Mouse (Mus musculus) retina, postnatal 1 day (tissue): ENCODE measurements around the gene Abtb1.
A peak's percentile ranks its signal among the peaks of the same experiment; 100 is the strongest.

Experiments used
- DNase-seq: peaks from one replicate; pipeline ENCODE4 v3.0.0-alpha.2; 2012

Gene Abtb1

DNA sequence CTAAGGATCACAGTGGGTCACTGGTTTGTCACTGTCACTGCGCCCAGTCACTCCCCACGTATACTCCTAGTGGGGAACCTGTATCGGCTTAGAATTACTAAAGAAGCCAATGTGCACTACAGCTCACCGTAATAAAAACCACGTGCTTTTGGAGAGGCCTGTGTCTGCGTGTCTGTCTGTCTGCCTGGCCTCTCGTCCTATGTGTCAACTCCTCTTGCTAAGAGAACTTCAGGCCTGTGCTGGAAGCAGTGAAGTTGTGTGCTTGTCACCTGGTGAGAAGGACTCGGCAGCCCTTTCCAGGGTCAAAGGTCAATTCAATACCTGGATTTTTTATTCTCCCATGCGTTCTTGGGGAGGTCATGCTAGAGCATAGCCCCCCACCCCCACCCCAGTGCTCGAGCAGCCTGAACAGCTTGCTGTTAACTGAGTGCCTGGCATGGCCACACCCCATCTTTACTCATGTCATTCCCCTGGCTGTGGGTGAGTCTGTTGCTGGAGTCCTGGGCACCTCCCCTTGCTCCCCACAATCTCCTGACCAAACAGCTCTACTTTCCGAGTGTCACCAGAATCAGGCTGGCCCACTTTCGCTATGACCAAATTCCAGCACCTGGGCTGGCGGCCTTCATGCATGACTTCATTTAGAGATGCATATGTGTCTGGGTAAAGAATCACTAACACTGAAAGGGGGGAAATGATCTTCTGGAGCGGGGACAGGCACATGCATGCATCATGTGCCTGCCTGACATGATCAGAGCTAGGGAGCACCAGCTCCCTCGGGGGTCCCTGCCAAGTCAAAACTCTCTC is 13.4 kb downstream of the Abtb1 start:
- DNase-seq, result no peak

- peak; percentile 37 for DNase-seq
Observed at GRCm38 (mm10) chr6:88827395-88828205, 14.2 kb downstream of the Abtb1 start.

DNA sequence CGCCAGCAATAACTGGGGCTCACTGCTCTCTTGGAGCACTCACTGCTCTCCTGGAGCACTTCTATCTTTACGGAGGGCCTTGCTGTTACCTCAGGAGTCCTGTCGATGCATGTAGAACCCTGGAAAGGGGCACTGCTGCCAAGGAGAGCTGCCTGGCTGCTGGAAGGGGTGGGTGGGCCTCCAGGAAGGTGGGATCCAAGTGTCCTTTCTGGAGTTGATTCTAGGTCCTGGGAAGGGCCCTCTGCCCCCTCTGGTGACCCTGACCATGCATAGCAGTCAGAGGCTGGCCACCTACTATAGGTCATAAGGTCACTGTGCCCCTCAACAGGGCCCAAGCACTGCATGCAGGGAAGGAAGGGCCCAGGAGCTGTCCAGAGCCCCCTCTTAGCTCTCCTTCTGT is 14.8 kb downstream of the Abtb1 start:
- DNase-seq, result no peak

GRCm38 (mm10) chr6:88826545-88826944 is 15.2 kb downstream of the Abtb1 start:
- peak; percentile 89 for DNase-seq

DNA sequence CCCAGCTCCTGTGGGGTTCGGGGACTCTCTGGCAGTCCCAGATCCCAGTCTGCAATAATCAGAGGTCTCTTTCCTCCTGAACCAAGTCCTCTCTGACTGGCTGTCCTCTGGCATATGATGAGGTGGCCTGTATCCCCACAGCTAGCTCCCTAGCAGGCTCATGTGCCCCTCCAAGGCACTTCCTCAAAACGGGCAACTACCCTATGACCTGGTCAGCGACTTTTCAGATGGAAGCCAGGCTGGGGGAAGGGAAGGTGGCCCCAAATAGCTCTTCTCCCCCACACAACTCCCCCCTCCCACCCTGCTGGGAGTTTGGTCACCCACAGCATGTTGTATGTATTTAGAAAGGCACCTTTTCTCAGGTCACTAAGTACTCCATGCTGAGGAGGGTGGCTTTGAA is 15.7 kb downstream of the Abtb1 start:
- no peak for DNase-seq

DNA sequence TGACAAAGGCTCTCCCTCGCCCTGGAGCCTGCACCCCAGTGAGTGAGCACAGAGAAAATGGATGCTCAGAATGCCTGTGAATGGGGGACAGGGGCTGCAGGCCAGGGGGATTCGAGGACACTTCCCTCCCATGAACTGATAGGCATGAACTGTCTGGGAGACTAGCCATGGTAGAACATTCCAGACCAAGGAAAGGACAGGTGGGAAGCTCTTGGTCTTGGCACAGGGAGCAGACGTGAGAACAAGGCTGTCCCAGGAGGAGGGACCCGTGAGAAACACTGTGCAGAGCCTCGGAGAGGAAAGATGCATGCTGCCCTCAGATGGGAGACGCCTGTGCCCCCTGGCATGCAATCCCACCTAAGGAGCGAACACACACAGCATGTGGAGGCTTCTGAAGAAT is 17.6 kb downstream of the Abtb1 start:
- no peak for DNase-seq

DNA sequence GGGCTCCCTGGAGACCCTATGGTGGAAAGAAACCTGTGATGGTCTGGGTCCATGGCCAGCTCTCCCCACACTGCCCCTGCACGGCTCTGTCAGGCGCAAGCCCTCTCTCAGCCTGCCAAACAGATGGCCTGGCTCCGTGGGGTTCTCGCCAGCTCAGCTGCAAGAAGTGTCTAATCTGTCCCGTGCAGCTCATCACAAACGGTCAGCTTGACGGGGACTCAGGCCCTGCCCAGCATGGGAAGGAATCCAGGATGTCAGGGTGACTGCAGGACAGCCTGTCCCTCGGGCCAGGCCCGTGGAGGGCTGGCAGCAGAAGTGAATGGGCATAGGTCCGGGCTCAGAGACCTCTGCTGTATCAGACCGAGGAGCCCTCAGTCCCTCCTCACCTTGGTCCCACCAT is 19.9 kb downstream of the Abtb1 start:
- DNase-seq, result no peak

DNA sequence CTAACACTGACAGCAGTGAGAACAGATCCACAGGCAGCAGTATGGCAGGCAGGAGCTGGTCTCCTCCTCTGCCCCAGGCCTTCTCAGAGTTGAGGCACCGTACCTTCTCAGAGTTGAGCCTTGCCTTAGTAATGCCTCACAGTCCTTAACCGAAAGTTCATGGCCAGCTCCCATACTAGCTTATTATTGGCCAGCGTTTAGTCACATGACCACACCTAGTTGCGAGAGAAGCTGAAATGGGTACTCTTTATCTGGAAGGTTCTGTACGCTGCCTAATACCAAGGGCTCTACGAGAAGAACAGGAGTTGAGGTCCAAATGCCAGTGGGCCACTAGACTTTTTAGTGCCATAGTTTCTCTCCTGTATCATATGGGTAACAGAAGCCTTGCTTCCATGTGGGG is 20.5 kb downstream of the Abtb1 start:
- DNase-seq, result no peak

GRCm38 (mm10) chr6:88820853-88821252 is 20.9 kb downstream of the Abtb1 start:
- no peak for DNase-seq

- no peak for DNase-seq
Observed at GRCm38 (mm10) chr6:88816913-88817312, 24.9 kb downstream of the Abtb1 start.

- no peak for DNase-seq
Observed at GRCm38 (mm10) chr6:88815489-88815888, 26.3 kb downstream of the Abtb1 start.

DNA sequence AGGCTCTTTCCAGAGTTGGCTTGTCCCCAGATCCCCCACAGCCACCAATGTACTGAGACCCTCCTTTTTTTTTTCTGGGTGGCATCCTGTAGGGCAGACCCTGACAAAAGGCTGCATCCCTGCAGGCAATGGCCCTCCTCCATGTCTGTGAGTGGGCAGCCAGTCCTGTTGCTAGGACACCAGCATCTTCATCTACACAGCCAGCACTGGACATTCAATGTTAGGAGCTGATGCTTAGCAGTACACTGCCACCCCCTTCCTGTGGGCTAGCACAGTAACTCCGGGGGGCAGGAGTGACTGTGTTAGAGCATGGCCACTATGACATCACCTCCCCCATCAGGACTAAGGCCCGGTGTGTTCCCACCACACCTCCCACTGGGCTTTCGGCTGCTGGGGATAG is 26.7 kb downstream of the Abtb1 start:
- peak; percentile 36 for DNase-seq

- no peak for DNase-seq
Observed at GRCm38 (mm10) chr6:88813832-88814231, 28.0 kb downstream of the Abtb1 start.

DNA sequence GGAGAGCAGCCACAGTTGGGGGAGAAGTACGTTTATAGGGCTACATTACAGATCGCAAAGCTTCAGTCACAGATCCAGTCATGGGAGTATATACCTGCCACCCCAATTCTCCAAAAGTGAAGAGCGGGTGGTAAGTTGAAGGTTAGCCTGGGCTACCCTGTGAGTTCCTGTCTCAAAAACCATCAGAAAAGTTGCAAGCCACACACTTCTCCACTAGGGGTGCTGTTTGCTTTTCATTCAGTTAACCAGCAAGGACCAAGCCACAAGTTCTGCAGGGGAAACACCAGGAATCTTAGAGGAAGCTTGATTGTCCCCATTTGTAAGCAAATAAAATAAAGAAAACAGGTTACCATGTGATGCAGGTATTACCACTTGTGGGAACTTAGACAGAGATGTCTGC is 28.9 kb downstream of the Abtb1 start:
- peak; percentile 80 for DNase-seq

DNA sequence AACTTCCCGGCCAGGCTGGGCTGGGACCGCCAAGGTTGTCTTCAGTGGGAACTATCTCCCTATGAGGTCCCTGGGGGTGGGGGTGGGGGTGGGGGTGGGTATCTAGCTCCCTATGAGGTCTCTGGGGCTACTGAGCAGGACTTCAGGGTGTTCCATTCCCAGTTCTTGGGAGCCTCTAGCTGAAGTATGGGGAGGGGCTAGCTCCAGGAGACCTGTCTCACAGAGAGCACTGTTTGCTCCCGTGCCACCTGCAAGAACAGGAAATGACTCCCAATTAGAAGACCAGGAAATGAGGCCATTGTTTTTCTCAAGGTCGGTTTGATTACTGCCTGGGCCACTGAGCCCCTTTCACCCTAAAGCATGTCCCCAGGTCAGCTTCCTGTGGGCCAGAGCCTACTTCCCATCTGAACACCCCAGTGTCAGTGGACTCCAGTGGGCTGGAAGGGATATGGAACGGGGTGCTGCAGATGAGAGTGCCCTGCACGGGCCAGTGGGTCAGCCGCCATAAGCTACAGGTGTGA is 29.8 kb downstream of the Abtb1 start:
- DNase-seq, result no peak

- DNase-seq, result no peak
Observed at GRCm38 (mm10) chr6:88811396-88811795, 30.4 kb downstream of the Abtb1 start.

DNA sequence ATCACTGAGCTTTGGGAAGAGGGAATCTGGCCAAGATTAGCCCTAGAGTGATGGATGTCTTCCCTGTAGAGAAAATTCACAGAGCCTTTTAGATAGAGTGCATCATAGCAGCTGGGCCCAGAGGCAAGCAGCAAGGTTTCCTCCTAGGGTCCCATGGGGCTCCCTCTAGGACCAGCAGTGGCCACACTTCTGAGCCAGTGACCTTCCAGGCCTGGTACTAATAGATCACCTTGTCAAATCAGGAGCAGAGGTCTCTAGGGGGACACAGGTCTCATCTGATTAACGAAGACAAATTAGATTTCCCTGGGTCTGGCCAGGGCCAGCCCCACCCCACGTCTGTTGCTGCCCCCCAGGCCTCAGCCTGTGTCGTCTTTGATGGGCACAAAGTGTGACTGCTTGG is 31.5 kb downstream of the Abtb1 start:
- no peak for DNase-seq

DNA sequence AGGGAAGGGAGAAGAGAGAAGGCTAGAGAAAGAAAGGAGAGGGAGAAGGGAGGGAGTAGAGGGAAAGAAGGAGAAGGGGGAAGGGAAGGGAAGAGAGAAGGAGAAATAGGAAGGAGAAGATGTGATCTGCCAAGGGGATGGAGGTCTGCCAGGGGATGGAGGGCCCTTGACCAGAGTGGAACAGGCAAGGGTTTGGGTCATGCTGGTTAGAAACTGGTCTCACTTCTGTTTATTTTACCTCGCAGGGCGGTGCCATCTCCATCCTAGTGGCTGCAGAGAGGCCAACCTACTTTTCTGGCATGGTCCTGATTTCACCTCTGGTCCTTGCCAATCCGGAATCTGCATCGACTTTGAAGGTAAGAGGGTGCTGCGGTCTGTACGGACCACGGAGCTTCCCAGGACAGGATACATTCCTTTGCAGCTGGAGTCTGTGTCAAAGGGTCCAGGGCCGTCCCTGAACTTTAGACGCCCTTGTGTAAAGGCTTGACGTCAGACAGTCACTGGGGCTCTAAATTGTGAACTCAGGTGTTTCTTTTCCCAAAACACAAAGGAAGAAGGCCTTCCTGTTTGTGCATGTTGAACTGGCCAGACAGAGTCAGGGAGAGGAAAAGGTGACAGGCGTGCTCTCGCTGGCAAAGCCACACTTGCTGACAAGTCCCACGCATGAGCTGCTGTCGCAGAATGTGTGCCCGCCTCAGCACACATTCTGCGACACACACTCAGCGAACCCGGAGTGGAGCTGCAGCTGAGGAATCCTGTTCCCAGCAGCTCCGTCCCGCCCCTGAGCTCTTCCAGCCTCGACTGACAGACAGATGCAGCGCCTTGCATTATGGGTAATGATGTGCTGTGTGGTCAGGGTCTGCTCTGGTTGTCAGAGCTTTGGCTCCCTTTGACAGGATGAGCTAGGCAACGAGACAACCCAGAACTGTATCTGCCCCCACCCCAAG is 32.4 kb downstream of the Abtb1 start:
- no peak for DNase-seq

GRCm38 (mm10) chr6:88804966-88805577 is 36.7 kb downstream of the Abtb1 start:
- DNase-seq, result no peak

- DNase-seq, result no peak
Observed at GRCm38 (mm10) chr6:88803957-88804695, 37.7 kb downstream of the Abtb1 start.

DNA sequence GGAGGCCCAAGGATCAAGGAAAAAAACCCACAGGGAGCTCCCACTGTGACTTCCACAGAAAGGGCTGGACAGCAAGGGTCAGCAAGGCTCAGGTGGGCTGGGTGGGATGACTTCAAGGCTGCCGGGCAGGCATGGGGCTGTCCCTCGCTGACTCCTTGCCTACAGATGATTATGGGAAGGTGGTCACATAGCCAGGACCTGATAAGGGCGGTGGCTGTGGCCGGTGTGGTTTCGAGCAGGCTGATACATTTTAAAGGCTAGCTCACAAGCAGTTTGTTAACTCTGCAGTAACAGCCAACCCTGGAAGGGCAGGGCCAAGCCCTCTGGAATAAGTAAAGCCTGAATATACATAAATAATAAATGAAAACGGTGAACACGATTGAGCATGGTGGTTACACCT is 38.7 kb downstream of the Abtb1 start:
- no peak for DNase-seq

DNA sequence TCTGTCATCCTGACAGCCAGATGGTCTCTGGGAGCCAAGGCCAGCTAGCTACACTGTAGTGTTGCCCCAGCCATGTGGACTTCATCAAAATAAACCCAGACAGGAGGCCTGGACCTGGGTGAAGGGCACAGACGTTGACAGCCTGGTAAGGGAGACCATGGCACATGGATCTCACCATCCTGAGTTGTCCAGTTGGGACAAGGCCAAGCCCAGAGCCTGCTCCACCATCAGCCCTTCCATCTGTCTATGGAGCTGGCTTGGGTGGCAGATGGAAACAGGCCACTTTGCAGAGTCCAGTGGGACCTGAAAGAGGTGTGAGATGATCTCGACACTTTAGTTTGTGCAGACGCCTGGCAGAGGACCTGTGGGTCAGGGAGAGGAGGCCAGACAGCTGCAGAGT is 41.0 kb downstream of the Abtb1 start:
- DNase-seq, result no peak
